Mouse (Mus musculus) neural tube, embryonic 15.5 days (tissue): ENCODE results near the gene Cep57. TPM values are rescaled to one million over a fixed set of nuclear protein-coding genes. Genes with fewer than 3 reads are reported as not detected.
A peak's percentile ranks its signal among the peaks of the same experiment; 100 is the strongest.

ENCODE experiments used
- ATAC-seq: fragments of 200-750 bp; cut with Nextera tagmentation; 2 replicates; pipeline ENCODE4 v1.8.0; 2017; ENCODE audit warnings: mild to moderate bottlenecking, moderate TSS enrichment, moderate library complexity; ENCODE audit not compliant: low FRiP score
- H3K27ac ChIP-seq: fragments of 300-500 bp; sonication (generic); replicated peaks from 2 replicates; pipeline ENCODE4 v1.5.1; 2015; ENCODE audit warnings: mild to moderate bottlenecking, inconsistent platforms
- H3K27me3 ChIP-seq: fragments of 300-500 bp; sonication (generic); replicated peaks from 2 replicates; pipeline ENCODE4 v1.6.1; 2015; ENCODE audit warnings: inconsistent platforms
- H3K36me3 ChIP-seq: fragments of 300-500 bp; sonication (generic); 2 replicates; pipeline ENCODE4 v1.6.1; 2015; ENCODE audit warnings: inconsistent platforms
- H3K4me1 ChIP-seq: fragments of 300-500 bp; sonication (generic); 2 replicates; pipeline ENCODE4 v1.6.1; 2015; ENCODE audit warnings: inconsistent platforms
- H3K4me2 ChIP-seq: fragments of 300-500 bp; sonication (generic); 2 replicates; pipeline ENCODE4 v1.6.1; 2015; ENCODE audit warnings: inconsistent platforms, mild to moderate bottlenecking, moderate library complexity
- H3K4me3 ChIP-seq: fragments of 300-500 bp; sonication (generic); replicated peaks from 2 replicates; pipeline ENCODE4 v1.5.1; 2015; ENCODE audit warnings: mild to moderate bottlenecking, inconsistent platforms
- H3K9ac ChIP-seq: fragments of 300-500 bp; sonication (generic); replicated peaks from 2 replicates; pipeline ENCODE4 v1.6.1; 2015; ENCODE audit warnings: mild to moderate bottlenecking, inconsistent platforms
- H3K9me3 ChIP-seq: fragments of 300-500 bp; sonication (generic); replicated peaks from 2 replicates; pipeline ENCODE4 v1.6.1; 2016; ENCODE audit warnings: inconsistent platforms
- WGBS: fragments of 180-500 bp; shearing (Covaris S2); methylation state at CpG from one replicate; pipeline ENCODE4 v1.1.7; 2015; ENCODE audit warnings: mixed read lengths; 5-methylcytosine and 5-hydroxymethylcytosine counted together
- polyA plus RNA-seq: library from polyadenylated mRNA; unstranded; fragments of >200 nt; fragmentation: Nextera tagmentation; extraction: Ambion mirVana; gene quantifications from 2 replicates; pipeline ENCODE4 v1.2.1, GENCODE M21; 2015

The Cep57 gene
- 33.5 and 44.1 TPM in 2 replicates for polyA plus RNA-seq

GRCm38 (mm10) chr9:13826832-13827405 lies at the start of gene Cep57:
Cep57 (minus strand) TSS chr9:13827107.
- ATAC-seq, result peak; percentile 95
- H3K27ac ChIP-seq, result peak within 1 kb of the TSS; percentile 98
- no peaks in the 10 kb centered on the region for H3K27me3 ChIP-seq
- H3K9ac ChIP-seq, result peak within 1 kb of the TSS; percentile 87
- peaks cover 32% of the 10 kb centered on the region for H3K4me1 ChIP-seq
- peak within 1 kb of the TSS; percentile 82 for H3K4me2 ChIP-seq
- H3K36me3 ChIP-seq, result peaks cover 13% of the 10 kb centered on the region
- peak within 1 kb of the TSS; percentile 81 for H3K4me3 ChIP-seq
- WGBS, result under 1% methylated on average over 44 of the region's 44 CpGs
- H3K9me3 ChIP-seq, result no peaks in the 10 kb centered on the region

DNA sequence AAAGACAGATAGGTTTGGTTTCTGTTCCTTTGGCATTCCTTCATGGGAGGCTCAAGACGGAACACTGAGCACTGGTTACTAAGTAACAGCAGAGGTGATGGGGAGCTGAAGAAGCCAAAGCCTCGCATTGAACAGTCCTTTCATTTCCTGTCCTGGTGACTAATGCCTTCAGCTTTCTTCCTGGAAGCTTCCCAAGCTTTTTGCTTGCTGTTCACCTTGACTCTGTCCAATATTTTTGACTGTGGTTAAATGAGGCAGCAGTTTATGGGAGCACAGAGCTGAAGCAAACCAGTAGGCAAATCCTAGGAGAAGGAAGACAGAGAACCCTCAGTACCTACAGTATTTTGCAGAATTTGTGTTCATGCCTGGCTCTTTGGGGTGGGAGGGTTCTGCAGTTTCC lies 48.4 kb upstream of the Cep57 start:
- Histone ChIP-seq H3K4me3 (no peak overlapping the region), H3K4me1 (no peaks in the 10 kb centered on the region), H3K27ac (no peak overlapping the region), H3K4me2 (no peak overlapping the region), H3K27me3 (no peaks in the 10 kb centered on the region), H3K36me3 (no peaks in the 10 kb centered on the region), H3K9ac (no peak overlapping the region), H3K9me3 (no peaks in the 10 kb centered on the region)
- WGBS, result 68% methylated on average over 2 of the region's 2 CpGs
- no peak for ATAC-seq

GRCm38 (mm10) chr9:13874359-13874758 lies 47.5 kb upstream of the Cep57 start:
- Histone ChIP-seq H3K9me3 (no peaks in the 10 kb centered on the region), H3K4me1 (no peaks in the 10 kb centered on the region), H3K9ac (no peak overlapping the region), H3K4me2 (no peak overlapping the region), H3K27me3 (no peaks in the 10 kb centered on the region), H3K4me3 (no peak overlapping the region), H3K36me3 (no peaks in the 10 kb centered on the region), H3K27ac (no peak overlapping the region)
- ATAC-seq, result no peak
- WGBS, result 54% methylated on average over 2 of the region's 2 CpGs

DNA sequence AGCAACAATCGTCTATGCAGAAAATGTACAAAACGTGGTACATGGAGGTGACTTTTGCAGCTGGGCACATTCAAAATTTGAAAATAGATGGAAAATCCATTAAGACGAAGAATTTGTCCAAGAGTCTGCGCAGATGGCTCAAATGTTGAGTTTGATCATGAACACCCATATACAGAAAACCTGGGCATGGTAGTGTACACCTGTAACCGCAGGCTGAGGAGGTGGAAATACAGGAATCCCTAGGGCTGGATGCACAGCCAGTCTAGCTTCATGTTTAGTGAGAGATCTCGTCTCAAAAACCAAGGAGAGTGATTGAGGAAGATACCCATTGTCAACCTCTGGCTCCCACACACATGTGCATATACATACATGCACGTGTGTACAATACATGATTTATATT lies 44.7 kb upstream of the Cep57 start:
- no peaks in the 10 kb centered on the region for H3K27me3 ChIP-seq

GRCm38 (mm10) chr9:13867646-13868045 lies 40.7 kb upstream of the Cep57 start:
- H3K9me3 ChIP-seq, result no peaks in the 10 kb centered on the region
- H3K36me3 ChIP-seq, result no peaks in the 10 kb centered on the region
- H3K4me3 ChIP-seq, result no peak overlapping the region
- H3K4me1 ChIP-seq, result no peaks in the 10 kb centered on the region
- no peaks in the 10 kb centered on the region for H3K27me3 ChIP-seq
- H3K4me2 ChIP-seq, result no peak overlapping the region
- 70% methylated on average over 2 of the region's 2 CpGs for WGBS
- H3K27ac ChIP-seq, result no peak overlapping the region
- ATAC-seq, result no peak
- no peak overlapping the region for H3K9ac ChIP-seq

More for the DNA sequence above, 44.7 kb upstream of the Cep57 start:
- Histone ChIP-seq H3K36me3 (no peaks in the 10 kb centered on the region), H3K9ac (no peak overlapping the region), H3K4me3 (no peak overlapping the region), H3K4me2 (no peak overlapping the region), H3K27ac (no peak overlapping the region), H3K9me3 (no peaks in the 10 kb centered on the region), H3K4me1 (no peaks in the 10 kb centered on the region)
- no peak for ATAC-seq
- 90% methylated on average over 7 of the region's 7 CpGs for WGBS

GRCm38 (mm10) chr9:13856777-13857176 lies 29.9 kb upstream of the Cep57 start:
- H3K27ac ChIP-seq, result no peak overlapping the region
- H3K4me2 ChIP-seq, result no peak overlapping the region
- H3K36me3 ChIP-seq, result no peaks in the 10 kb centered on the region
- H3K9ac ChIP-seq, result no peak overlapping the region
- H3K9me3 ChIP-seq, result no peaks in the 10 kb centered on the region
- H3K27me3 ChIP-seq, result no peaks in the 10 kb centered on the region
- ATAC-seq, result no peak
- no peak overlapping the region for H3K4me3 ChIP-seq
- H3K4me1 ChIP-seq, result no peaks in the 10 kb centered on the region
- WGBS, result 84% methylated on average over 4 of the region's 4 CpGs

DNA sequence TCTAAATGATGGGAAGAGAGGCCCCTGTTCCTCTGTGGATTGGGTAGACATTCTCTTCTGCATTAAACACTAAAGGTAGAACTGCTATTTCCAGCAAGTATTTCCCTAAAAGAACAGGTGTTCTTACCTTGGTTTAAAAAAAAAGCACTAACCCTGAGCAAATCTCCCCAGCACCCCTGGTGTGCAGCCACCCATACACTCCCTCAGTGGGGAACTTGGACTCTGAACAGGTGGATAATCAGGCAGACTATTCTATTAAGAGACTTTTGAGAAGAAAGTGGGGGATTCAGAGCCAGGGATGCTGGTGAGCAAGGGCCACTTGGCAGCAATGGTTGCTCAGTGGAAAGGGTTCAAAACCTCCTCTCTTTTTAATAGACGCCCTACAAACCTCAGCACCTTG lies 29.3 kb upstream of the Cep57 start:
- no peak for ATAC-seq
- H3K27ac ChIP-seq, result no peak overlapping the region
- H3K27me3 ChIP-seq, result no peaks in the 10 kb centered on the region
- WGBS, result 86% methylated on average over 1 of the region's 1 CpGs
- no peaks in the 10 kb centered on the region for H3K4me1 ChIP-seq
- no peaks in the 10 kb centered on the region for H3K9me3 ChIP-seq
- H3K9ac ChIP-seq, result no peak overlapping the region
- H3K36me3 ChIP-seq, result no peaks in the 10 kb centered on the region
- no peak overlapping the region for H3K4me3 ChIP-seq
- H3K4me2 ChIP-seq, result no peak overlapping the region

GRCm38 (mm10) chr9:13853876-13854275 lies 27.0 kb upstream of the Cep57 start:
- H3K4me3 ChIP-seq, result no peak overlapping the region
- no peak for ATAC-seq
- 74% methylated on average over 3 of the region's 3 CpGs for WGBS

GRCm38 (mm10) chr9:13848481-13849480 lies 21.9 kb upstream of the Cep57 start:
- peaks cover 12% of the 10 kb centered on the region for H3K36me3 ChIP-seq
- WGBS, result 82% methylated on average over 10 of the region's 10 CpGs
- no peaks in the 10 kb centered on the region for H3K4me1 ChIP-seq
- H3K9me3 ChIP-seq, result no peaks in the 10 kb centered on the region
- no peak overlapping the region for H3K4me3 ChIP-seq
- no peak overlapping the region for H3K4me2 ChIP-seq
- H3K27ac ChIP-seq, result no peak overlapping the region
- H3K9ac ChIP-seq, result no peak overlapping the region
- peak; percentile 90 for ATAC-seq
- H3K27me3 ChIP-seq, result no peaks in the 10 kb centered on the region

More at GRCm38 (mm10) chr9:13853876-13854275, 27.0 kb upstream of the Cep57 start:
- H3K36me3 ChIP-seq, result no peaks in the 10 kb centered on the region
- no peaks in the 10 kb centered on the region for H3K9me3 ChIP-seq
- H3K4me2 ChIP-seq, result no peak overlapping the region
- no peak overlapping the region for H3K9ac ChIP-seq
- H3K27ac ChIP-seq, result no peak overlapping the region
- no peaks in the 10 kb centered on the region for H3K27me3 ChIP-seq
- H3K4me1 ChIP-seq, result no peaks in the 10 kb centered on the region

DNA sequence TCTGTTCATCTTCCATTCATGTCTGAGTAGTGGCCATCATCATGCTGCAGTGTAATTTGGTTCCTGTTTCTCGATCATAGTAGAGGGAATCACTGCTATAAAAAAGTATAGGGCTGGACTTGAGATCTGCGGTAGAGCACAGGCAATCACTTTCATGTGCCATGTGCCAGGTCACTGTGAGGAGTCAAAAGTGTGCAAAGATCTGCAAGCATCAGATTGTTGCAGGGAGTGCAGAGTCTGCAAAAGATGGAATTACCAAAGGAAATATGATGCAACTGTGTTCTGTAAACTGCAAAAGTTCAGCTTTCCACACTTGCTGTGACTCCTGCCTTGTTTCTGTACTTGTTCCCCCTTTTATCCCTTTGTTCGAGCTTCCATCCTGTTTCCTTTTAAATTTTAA lies 20.7 kb upstream of the Cep57 start:
- Histone ChIP-seq H3K36me3 (peaks cover 18% of the 10 kb centered on the region), H3K9ac (no peak overlapping the region), H3K4me3 (no peak overlapping the region), H3K9me3 (no peaks in the 10 kb centered on the region), H3K27me3 (no peaks in the 10 kb centered on the region), H3K27ac (no peak overlapping the region), H3K4me2 (no peak overlapping the region), H3K4me1 (no peaks in the 10 kb centered on the region)
- ATAC-seq, result no peak
- WGBS, result 88% methylated on average over 3 of the region's 3 CpGs

DNA sequence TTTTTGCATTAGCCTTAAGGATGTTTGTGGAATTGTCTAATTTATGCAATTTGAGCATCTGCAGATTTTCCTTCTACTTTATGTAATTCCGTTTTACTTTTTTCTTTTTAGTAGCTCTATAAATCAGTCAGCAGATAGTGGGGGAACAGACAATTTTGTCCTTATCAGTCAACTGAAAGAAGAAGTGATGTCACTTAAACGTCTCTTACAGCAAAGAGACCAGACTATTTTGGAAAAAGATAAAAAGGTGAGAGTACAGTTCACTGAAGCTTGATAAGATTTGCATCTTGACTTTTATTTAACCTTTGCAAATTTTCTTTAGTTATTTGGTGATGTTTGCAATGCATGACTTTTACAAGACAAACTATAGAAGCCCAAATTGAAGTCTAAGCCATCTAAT lies 9.8 kb upstream of the Cep57 start:
- Histone ChIP-seq H3K36me3 (peaks cover 73% of the 10 kb centered on the region), H3K4me3 (no peak overlapping the region), H3K4me1 (no peaks in the 10 kb centered on the region), H3K9ac (no peak overlapping the region), H3K4me2 (no peak overlapping the region), H3K9me3 (no peaks in the 10 kb centered on the region), H3K27ac (no peak overlapping the region), H3K27me3 (no peaks in the 10 kb centered on the region)
- 82% methylated on average over 2 of the region's 2 CpGs for WGBS
- ATAC-seq, result no peak

DNA sequence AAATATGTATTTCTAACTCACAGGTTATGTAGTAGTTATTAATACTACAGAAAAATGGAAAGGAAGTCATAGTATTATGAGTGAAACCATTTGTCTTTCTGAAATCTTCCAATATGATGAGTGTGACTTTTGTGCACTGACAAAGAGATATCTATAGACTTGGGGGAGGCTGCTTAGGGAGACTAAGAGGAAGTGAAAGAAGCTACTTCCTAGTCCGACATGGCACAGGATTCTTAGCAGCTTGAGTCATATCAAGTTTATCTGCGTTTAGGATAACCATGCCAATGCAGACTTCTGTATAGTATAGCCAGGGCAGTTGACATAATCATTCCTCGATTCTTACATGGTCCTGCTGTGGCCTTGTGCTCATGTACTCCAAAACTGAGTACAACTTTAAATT lies 8.3 kb upstream of the Cep57 start:
- H3K4me3 ChIP-seq, result no peak overlapping the region
- no peak overlapping the region for H3K27ac ChIP-seq
- peaks cover 72% of the 10 kb centered on the region for H3K36me3 ChIP-seq
- no peaks in the 10 kb centered on the region for H3K9me3 ChIP-seq
- 89% methylated on average over 3 of the region's 3 CpGs for WGBS
- H3K4me2 ChIP-seq, result no peak overlapping the region
- H3K9ac ChIP-seq, result no peak overlapping the region
- 0 out of 2 replicates have a peak, but pooled peaks cover 2% of the 10 kb centered on the region for H3K4me1 ChIP-seq
- no peak for ATAC-seq
- H3K27me3 ChIP-seq, result no peaks in the 10 kb centered on the region
